Mouse (Mus musculus) heart, embryonic 13.5 days (tissue): ENCODE measurements at regions not wholly inside any gene's neighbourhood (a gene's known extent, or its start where the extent isn't known, plus 50 kb on each side); places are given as distances from the start of the nearest gene placed in this dataset.

Source experiments
- ATAC-seq: fragments of 200-750 bp; cut with Nextera tagmentation; 2 replicates; pipeline ENCODE4 v1.8.0; 2017; ENCODE audit warnings: moderate TSS enrichment; ENCODE audit not compliant: insufficient number of reproducible peaks, low FRiP score, low TSS enrichment; ENCODE audit errors: extremely low read depth
- H3K27ac ChIP-seq: fragments of 300-500 bp; sonication (generic); replicated peaks from 2 replicates; pipeline ENCODE4 v1.5.1; 2015; ENCODE audit warnings: moderate library complexity, mild to moderate bottlenecking, inconsistent platforms
- H3K27me3 ChIP-seq: fragments of 300-500 bp; sonication (generic); replicated peaks from 2 replicates; pipeline ENCODE4 v1.6.1; 2015; ENCODE audit warnings: mild to moderate bottlenecking, inconsistent platforms
- H3K36me3 ChIP-seq: fragments of 300-500 bp; sonication (generic); 2 replicates; pipeline ENCODE4 v1.6.1; 2015; ENCODE audit warnings: mild to moderate bottlenecking, inconsistent platforms
- H3K4me1 ChIP-seq: fragments of 300-500 bp; sonication (generic); 2 replicates; pipeline ENCODE4 v1.6.1; 2015; ENCODE audit warnings: inconsistent platforms
- H3K4me2 ChIP-seq: fragments of 300-500 bp; sonication (generic); 2 replicates; pipeline ENCODE4 v1.6.1; 2015; ENCODE audit warnings: inconsistent platforms, mild to moderate bottlenecking, moderate library complexity
- H3K4me3 ChIP-seq: fragments of 300-500 bp; sonication (generic); 2 replicates; pipeline ENCODE4 v1.5.1; 2015; ENCODE audit warnings: moderate library complexity, mild to moderate bottlenecking, inconsistent platforms
- H3K9ac ChIP-seq: fragments of 300-500 bp; sonication (generic); 2 replicates; pipeline ENCODE4 v1.6.1; 2015; ENCODE audit warnings: inconsistent platforms, mild to moderate bottlenecking, moderate library complexity
- H3K9me3 ChIP-seq: fragments of 300-500 bp; sonication (generic); 2 replicates; pipeline ENCODE4 v1.6.1; 2016; ENCODE audit warnings: inconsistent platforms
- WGBS: fragments of 180-500 bp; shearing (Covaris S2); methylation state at CpG from one replicate; pipeline ENCODE4 v1.1.7; 2015; ENCODE audit warnings: mixed read lengths; 5-methylcytosine and 5-hydroxymethylcytosine counted together

- Histone ChIP-seq H3K27me3 (no peaks in the 10 kb centered on the region), H3K36me3 (no peaks in the 10 kb centered on the region), H3K9me3 (no peaks in the 10 kb centered on the region), H3K4me1 (peaks cover 14% of the 10 kb centered on the region), H3K27ac (no peak overlapping the region), H3K4me2 (no peak overlapping the region), H3K9ac (no peak overlapping the region), H3K4me3 (no peak overlapping the region)
- 56% methylated on average over 14 of the region's 14 CpGs for WGBS
- no peak for ATAC-seq
Measured at GRCm38 (mm10) chr10:98637759-98638611, 276.2 kb upstream of the Atp2b1 start.

GRCm38 (mm10) chr10:98645681-98646122, 268.5 kb upstream of the Atp2b1 start:
- no peak for ATAC-seq
- Histone ChIP-seq H3K4me3 (no peak overlapping the region), H3K9ac (no peak overlapping the region), H3K4me1 (no peaks in the 10 kb centered on the region), H3K4me2 (no peak overlapping the region), H3K9me3 (no peaks in the 10 kb centered on the region), H3K27me3 (no peaks in the 10 kb centered on the region), H3K27ac (no peak overlapping the region), H3K36me3 (no peaks in the 10 kb centered on the region)
- WGBS = 72% methylated on average over 10 of the region's 10 CpGs

GRCm38 (mm10) chr10:98646311-98646999, 267.8 kb upstream of the Atp2b1 start:
- no peak for ATAC-seq
- H3K36me3 ChIP-seq = no peaks in the 10 kb centered on the region
- no peak overlapping the region for H3K4me2 ChIP-seq
- H3K9me3 ChIP-seq = no peaks in the 10 kb centered on the region
- H3K27me3 ChIP-seq = no peaks in the 10 kb centered on the region
- 80% methylated on average over 8 of the region's 8 CpGs for WGBS
- no peaks in the 10 kb centered on the region for H3K4me1 ChIP-seq
- no peak overlapping the region for H3K4me3 ChIP-seq
- H3K27ac ChIP-seq = no peak overlapping the region
- no peak overlapping the region for H3K9ac ChIP-seq

GRCm38 (mm10) chr10:98648710-98649245, 265.4 kb upstream of the Atp2b1 start:
- Histone ChIP-seq H3K4me1 (no peaks in the 10 kb centered on the region), H3K4me2 (no peak overlapping the region)
- no peak for ATAC-seq

GRCm38 (mm10) chr10:98650533-98650932, 263.7 kb upstream of the Atp2b1 start:
- no peak overlapping the region for H3K9ac ChIP-seq
- H3K27me3 ChIP-seq = no peaks in the 10 kb centered on the region
- no peak overlapping the region for H3K4me3 ChIP-seq
- no peaks in the 10 kb centered on the region for H3K36me3 ChIP-seq
- H3K27ac ChIP-seq = no peak overlapping the region
- no peaks in the 10 kb centered on the region for H3K4me1 ChIP-seq
- WGBS = 89% methylated on average over 4 of the region's 4 CpGs
- H3K4me2 ChIP-seq = no peak overlapping the region
- H3K9me3 ChIP-seq = no peaks in the 10 kb centered on the region
- no peak for ATAC-seq

More at GRCm38 (mm10) chr10:98648710-98649245, 265.4 kb upstream of the Atp2b1 start:
- Histone ChIP-seq H3K9ac (no peak overlapping the region), H3K27ac (no peak overlapping the region), H3K36me3 (no peaks in the 10 kb centered on the region), H3K4me3 (no peak overlapping the region), H3K9me3 (no peaks in the 10 kb centered on the region), H3K27me3 (no peaks in the 10 kb centered on the region)
- 85% methylated on average over 7 of the region's 7 CpGs for WGBS

GRCm38 (mm10) chr10:98651127-98651526, 263.1 kb upstream of the Atp2b1 start:
- Histone ChIP-seq H3K27me3 (no peaks in the 10 kb centered on the region), H3K4me1 (no peaks in the 10 kb centered on the region), H3K36me3 (no peaks in the 10 kb centered on the region), H3K9ac (no peak overlapping the region), H3K4me2 (no peak overlapping the region), H3K27ac (no peak overlapping the region), H3K9me3 (no peaks in the 10 kb centered on the region), H3K4me3 (no peak overlapping the region)
- ATAC-seq = no peak
- 81% methylated on average over 6 of the region's 6 CpGs for whole genome bisulfite sequencing

GRCm38 (mm10) chr10:98651599-98651998, 262.6 kb upstream of the Atp2b1 start:
- H3K4me3 ChIP-seq = no peak overlapping the region
- ATAC-seq = no peak
- no peaks in the 10 kb centered on the region for H3K36me3 ChIP-seq
- no peak overlapping the region for H3K9ac ChIP-seq
- 75% methylated on average over 5 of the region's 5 CpGs for WGBS
- no peaks in the 10 kb centered on the region for H3K4me1 ChIP-seq
- no peaks in the 10 kb centered on the region for H3K9me3 ChIP-seq
- no peaks in the 10 kb centered on the region for H3K27me3 ChIP-seq
- no peak overlapping the region for H3K27ac ChIP-seq
- no peak overlapping the region for H3K4me2 ChIP-seq

GRCm38 (mm10) chr10:98652084-98652483, 262.1 kb upstream of the Atp2b1 start:
- Histone ChIP-seq H3K4me2 (no peak overlapping the region), H3K4me3 (no peak overlapping the region), H3K9me3 (no peaks in the 10 kb centered on the region), H3K27ac (no peak overlapping the region), H3K4me1 (no peaks in the 10 kb centered on the region), H3K36me3 (no peaks in the 10 kb centered on the region), H3K27me3 (no peaks in the 10 kb centered on the region), H3K9ac (no peak overlapping the region)
- 86% methylated on average over 2 of the region's 2 CpGs for WGBS
- ATAC-seq = no peak

- H3K4me1 ChIP-seq = no peaks in the 10 kb centered on the region
- H3K27ac ChIP-seq = no peak overlapping the region
- H3K9ac ChIP-seq = no peak overlapping the region
- H3K4me2 ChIP-seq = no peak overlapping the region
- no peak overlapping the region for H3K4me3 ChIP-seq
- no peaks in the 10 kb centered on the region for H3K36me3 ChIP-seq
- no peak for ATAC-seq
- no peaks in the 10 kb centered on the region for H3K27me3 ChIP-seq
- 35% methylated on average over 1 of the region's 1 CpGs for WGBS
- H3K9me3 ChIP-seq = no peaks in the 10 kb centered on the region
Measured at GRCm38 (mm10) chr10:98660747-98661146, 253.5 kb upstream of the Atp2b1 start.

- Histone ChIP-seq H3K27ac (no peak overlapping the region), H3K36me3 (no peaks in the 10 kb centered on the region), H3K9ac (no peak overlapping the region), H3K4me3 (no peak overlapping the region), H3K27me3 (no peaks in the 10 kb centered on the region), H3K4me1 (no peaks in the 10 kb centered on the region), H3K9me3 (no peaks in the 10 kb centered on the region), H3K4me2 (no peak overlapping the region)
- ATAC-seq = no peak
- 85% methylated on average over 3 of the region's 3 CpGs for WGBS
Measured at GRCm38 (mm10) chr10:98665936-98666505, 248.2 kb upstream of the Atp2b1 start.

GRCm38 (mm10) chr10:98667728-98668127, 246.5 kb upstream of the Atp2b1 start:
- Histone ChIP-seq H3K4me3 (no peak overlapping the region), H3K9me3 (no peaks in the 10 kb centered on the region), H3K4me1 (no peaks in the 10 kb centered on the region), H3K27ac (no peak overlapping the region), H3K36me3 (no peaks in the 10 kb centered on the region), H3K4me2 (no peak overlapping the region), H3K27me3 (no peaks in the 10 kb centered on the region), H3K9ac (no peak overlapping the region)
- WGBS = 71% methylated on average over 1 of the region's 1 CpGs
- no peak for ATAC-seq
